Mouse (Mus musculus) embryonic fibroblast, embryonic 13.5 days (primary cell): ENCODE measurements around the gene Olfr1461. TPM values are rescaled to one million over a fixed set of nuclear protein-coding genes. Genes with fewer than 3 reads are reported as not detected.

ENCODE experiments used
- H3K27ac ChIP-seq: 2 replicates; pipeline ENCODE4 v1.5.1; 2012; ENCODE audit warnings: low read length, control low read depth, inconsistent platforms; ENCODE audit not compliant: insufficient read depth
- H3K4me1 ChIP-seq: 2 replicates; pipeline ENCODE4 v1.6.1; 2011; ENCODE audit warnings: low read length; ENCODE audit not compliant: control insufficient read depth, insufficient read depth
- H3K4me3 ChIP-seq: 2 replicates; pipeline ENCODE4 v1.5.1; 2011; ENCODE audit warnings: mild to moderate bottlenecking, control low read depth, low read length; ENCODE audit not compliant: insufficient read depth
- CTCF ChIP-seq: IDR thresholded peaks from 2 replicates; pipeline ENCODE4 v1.5.1; 2011; ENCODE audit warnings: mild to moderate bottlenecking, control low read depth, low read length, moderate library complexity, borderline replicate concordance; ENCODE audit not compliant: insufficient read depth
- POLR2A ChIP-seq: IDR thresholded peaks from 2 replicates; pipeline ENCODE4 v1.6.1; 2011; ENCODE audit warnings: low read depth, mild to moderate bottlenecking, control low read depth, low read length, moderate library complexity
- polyA plus RNA-seq: library from polyadenylated mRNA; stranded (reverse); fragments of >200 nt; gene quantifications from 2 replicates; pipeline ENCODE4 v1.2.4, GENCODE M21; 2011; ENCODE audit warnings: low read depth; ENCODE audit not compliant: missing spikeins, insufficient read length

Gene Olfr1461
- polyA plus RNA-seq = not detected in 2 replicates

DNA sequence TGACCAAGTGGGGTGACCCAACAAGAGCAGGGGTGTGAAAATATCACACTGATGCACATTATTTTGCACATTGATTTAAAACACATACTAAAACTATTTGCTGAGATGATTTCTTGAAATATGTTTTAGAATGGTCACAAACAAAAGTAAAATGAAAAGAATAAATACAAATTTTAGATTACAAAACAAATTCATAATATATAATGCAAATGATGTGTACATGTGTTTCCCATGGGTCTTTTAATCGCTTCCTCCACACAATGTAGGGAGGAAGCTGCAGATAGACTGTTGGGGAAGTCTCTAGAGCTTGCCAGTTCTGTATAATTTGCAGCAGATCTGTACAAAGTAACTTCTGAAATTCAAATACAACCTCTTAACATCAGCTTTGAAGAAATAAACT is at the start of gene Olfr1461:
TSS of gene Olfr1461 (plus strand) at position 301 of the 400 bp plus-strand sequence.
- Histone ChIP-seq H3K4me3 (no peak within 1 kb of the TSS), H3K4me1 (no peaks in the 10 kb centered on the region), H3K27ac (no peak within 1 kb of the TSS)
- TF ChIP-seq POLR2A = no peak
- TF ChIP-seq CTCF = no peak

DNA sequence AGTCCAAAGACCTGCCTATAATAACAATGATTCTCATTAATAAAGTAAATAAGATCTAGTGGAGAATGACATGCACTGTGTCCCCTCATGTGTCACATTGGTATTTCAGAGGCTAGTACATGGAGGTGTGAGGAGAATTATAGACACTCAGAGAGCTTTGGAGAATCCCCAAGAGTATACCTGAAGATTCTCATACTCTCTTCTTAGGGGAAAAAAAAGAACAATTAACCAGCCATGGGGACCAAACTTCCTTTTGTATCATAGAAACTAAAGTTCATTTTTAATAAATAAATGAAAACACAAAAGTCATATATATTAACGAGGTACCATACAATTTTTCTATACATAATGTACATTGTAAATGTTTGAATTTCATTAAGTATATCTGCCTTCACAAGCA is 13.4 kb upstream of the Olfr1461 start, which contains the start of gene Olfr1459:
TSS of gene Olfr1459 (minus strand) at position 101 of the 400 bp plus-strand sequence.
- H3K4me1 ChIP-seq = no peaks in the 10 kb centered on the region
- no peak within 1 kb of the TSS for H3K4me3 ChIP-seq
- TF ChIP-seq CTCF = no peak
- no peak for TF ChIP-seq POLR2A

DNA sequence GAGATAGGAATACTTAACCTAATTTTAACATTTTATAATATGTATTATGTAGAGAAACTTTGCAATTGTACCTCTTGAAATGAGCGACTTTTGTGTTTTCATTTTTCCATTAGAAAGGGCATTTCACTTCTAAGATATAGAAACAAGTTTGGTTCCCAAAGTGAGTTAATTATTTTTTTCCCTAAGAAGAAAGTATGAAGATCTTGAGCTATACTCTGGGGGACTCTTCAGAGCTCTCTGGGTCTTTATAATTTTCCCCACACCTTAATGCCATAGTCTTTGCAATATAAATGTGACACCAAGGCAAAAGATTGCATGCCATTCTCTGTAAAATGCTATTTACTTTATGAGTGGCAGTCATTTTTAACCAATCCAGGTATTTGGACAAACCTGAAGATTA is 22.6 kb downstream of the Olfr1461 start, which contains the start of gene Olfr1462:
TSS of gene Olfr1462 (plus strand) at position 301 of the 400 bp plus-strand sequence.
- H3K4me3 ChIP-seq = no peak within 1 kb of the TSS
- TF ChIP-seq CTCF (no peak), POLR2A (no peak)
- H3K4me1 ChIP-seq = no peaks in the 10 kb centered on the region
- no peak within 1 kb of the TSS for H3K27ac ChIP-seq

More for the DNA sequence above, 13.4 kb upstream of the Olfr1461 start, which contains the start of gene Olfr1459:
- H3K27ac ChIP-seq = no peak within 1 kb of the TSS

Other genes starting within 250 kb of the Olfr1461 start
- not detected in 2 replicates for gene Olfr1448, start 238.6 kb upstream of the Olfr1461 start, polyA plus RNA-seq
- not detected in 2 replicates for gene Olfr1449, start 232.2 kb upstream of the Olfr1461 start, polyA plus RNA-seq
- gene Olfr1450, start 212.7 kb upstream of the Olfr1461 start, polyA plus RNA-seq = not detected in 2 replicates
- not detected in 2 replicates for gene Olfr1451, start 168.0 kb upstream of the Olfr1461 start, polyA plus RNA-seq
- not detected in 2 replicates for gene Olfr1453, start 134.7 kb upstream of the Olfr1461 start, polyA plus RNA-seq
- gene Olfr1454, start 102.4 kb upstream of the Olfr1461 start, polyA plus RNA-seq = not detected in 2 replicates
- not detected in 2 replicates for gene Olfr1457, start 65.1 kb upstream of the Olfr1461 start, polyA plus RNA-seq
- not detected in 2 replicates for gene Olfr1458, start 56.2 kb upstream of the Olfr1461 start, polyA plus RNA-seq
- 0.07 TPM in 1 of 2 replicates, not detected in the other for gene Olfr1459, start 13.5 kb upstream of the Olfr1461 start, polyA plus RNA-seq
- not detected in 2 replicates for gene Olfr1462, start 22.7 kb downstream of the Olfr1461 start, polyA plus RNA-seq
- not detected in 2 replicates for gene Olfr1463, start 68.3 kb downstream of the Olfr1461 start, polyA plus RNA-seq
- not detected in 2 replicates for gene Olfr1465, start 152.5 kb downstream of the Olfr1461 start, polyA plus RNA-seq
- gene Olfr1466, start 175.9 kb downstream of the Olfr1461 start, polyA plus RNA-seq = not detected in 2 replicates
- gene Olfr1467, start 199.2 kb downstream of the Olfr1461 start, polyA plus RNA-seq = not detected in 2 replicates
- gene Olfr1469, start 244.8 kb downstream of the Olfr1461 start, polyA plus RNA-seq = not detected in 2 replicates